Comparison of ENCODE assay signal across 8 mouse cellular contexts in genomic region chr7:63345671-63346392, GRCm38 (mm10).
A peak's percentile ranks its signal among the peaks of the same experiment; 100 is the strongest.
DNase-seq lines count a peak whose midpoint lies in the region; ATAC-seq lines count a peak whose summit lies in the region.
"Had no signal": no experiment of that assay in that cellular context is flagged by ENCODE, and none has a peak within 500 bp of the region (broad histone marks: within the 10 kb centered on the region; RNA-seq: fewer than 3 reads in every experiment).

No protein-coding gene starts in this region.

- 30% methylated on average over 11 of the region's 11 CpGs for WGBS in midbrain, embryonic 16.5 days

- ATAC-seq in midbrain, embryonic 16.5 days, result peak; percentile 60; the same call in 1 of the 2 replicates

- H3K4me3 ChIP-seq in midbrain, embryonic 16.5 days (ENCODE audit: low read depth, low read length), result no peak overlapping the region
- H3K4me3 ChIP-seq: neural tube, embryonic 13.5 days had no signal

- DNase-seq in 3T3-L1 (ENCODE audit: low read depth, low spot score) (peak; percentile 13), A20 (ENCODE audit: low read depth, low spot score) (peak; percentile 67)
- DNase-seq in cerebellum, adult 9-11 months, result peak; percentile 32
- peak; percentile 62 to 76 for DNase-seq in frontal cortex, postnatal 25 days (ENCODE audit: low spot score in 2 of 2)
- DNase-seq in layer of hippocampus, postnatal 36 days, result peak; percentile 76 to 79
- no peak for DNase-seq in spleen, postnatal 14 days (ENCODE audit: low spot score in 2 of 2)

- no peak overlapping the region for H3K27ac ChIP-seq in midbrain, embryonic 16.5 days (ENCODE audit: low read length)
- H3K27ac ChIP-seq: neural tube, embryonic 13.5 days had no signal

- no peaks in the 10 kb centered on the region for H3K27me3 ChIP-seq in midbrain, embryonic 16.5 days (ENCODE audit: control insufficient read depth, insufficient read depth, low read depth, low read length)
- H3K27me3 ChIP-seq: neural tube, embryonic 13.5 days had no signal

- H3K9me3 ChIP-seq in midbrain, embryonic 16.5 days (replicated peaks; ENCODE audit: control insufficient read depth, low read length, poor library complexity, severe bottlenecking), result no peaks in the 10 kb centered on the region
- H3K9me3 ChIP-seq: neural tube, embryonic 13.5 days had no signal

- no peak overlapping the region for H3K9ac ChIP-seq in midbrain, embryonic 16.5 days (ENCODE audit: low read depth, low read length)
- H3K9ac ChIP-seq: neural tube, embryonic 13.5 days had no signal

- H3K4me1 ChIP-seq in midbrain, embryonic 16.5 days (ENCODE audit: control insufficient read depth, insufficient read depth, low read length), result no peaks in the 10 kb centered on the region
- H3K4me1 ChIP-seq: neural tube, embryonic 13.5 days had no signal

- H3K36me3 ChIP-seq in midbrain, embryonic 16.5 days (ENCODE audit: control insufficient read depth, insufficient read depth, low read length), result no peaks in the 10 kb centered on the region
- H3K36me3 ChIP-seq: neural tube, embryonic 13.5 days had no signal

- no peak overlapping the region for H3K4me2 ChIP-seq in midbrain, embryonic 16.5 days (ENCODE audit: low read length)
- H3K4me2 ChIP-seq: neural tube, embryonic 13.5 days had no signal

Comparison
In these comparisons a context has a peak if more than half of its experiments do, and no peak if none do; other contexts are left out.
1. DNase-seq: peak in 3T3-L1 (single experiment), A20 (single experiment), cerebellum, adult 9-11 months (single experiment), frontal cortex, postnatal 25 days (2 of 2) and layer of hippocampus, postnatal 36 days (2 of 2); none in spleen, postnatal 14 days (0 of 2).